Mouse (Mus musculus): ENCODE measurements around the gene Irgm2. TPM values are rescaled to one million over a fixed set of nuclear protein-coding genes. Genes with fewer than 3 reads are reported as not detected.

Irgm2 gene
- polyA plus RNA-seq, 1 experiment, result 18.3 TPM

DNA sequence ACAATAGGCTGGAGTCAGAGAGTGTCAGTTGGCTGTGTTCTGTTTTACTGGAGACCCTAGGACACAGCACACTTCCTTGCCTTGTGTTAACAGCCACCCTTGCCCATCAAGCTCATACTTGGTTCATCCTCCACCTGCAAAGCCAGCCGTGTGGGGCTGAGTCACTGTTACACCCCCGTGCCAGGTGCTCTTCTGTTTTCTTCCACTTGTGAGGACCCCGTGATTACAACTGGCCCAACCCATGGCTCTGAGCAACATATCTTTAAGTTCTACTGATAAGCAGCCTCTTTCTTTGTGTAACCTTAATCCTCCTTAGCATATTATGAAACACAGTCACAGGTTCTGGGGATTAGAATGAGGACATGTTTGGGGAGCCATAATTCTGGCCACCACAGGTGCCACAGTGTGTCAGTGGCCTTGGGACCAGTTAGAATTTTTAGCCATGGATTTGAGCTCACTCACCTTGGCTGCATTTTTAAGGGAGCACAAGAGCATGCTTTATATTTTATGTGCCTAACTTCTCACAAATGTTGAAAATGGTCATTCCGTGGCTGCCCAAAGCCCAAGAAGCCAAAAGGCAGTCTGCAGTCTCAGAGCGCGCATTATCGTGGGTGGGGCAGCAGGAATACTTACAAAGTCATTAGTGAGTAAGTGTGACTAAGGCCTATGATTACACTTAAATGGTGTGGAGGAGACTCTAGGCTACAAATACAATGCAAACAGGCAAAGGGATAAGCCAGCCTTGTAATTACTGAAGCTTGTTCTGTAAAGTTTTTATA lies 50.0 kb downstream of the Irgm2 start:
- no peaks in the 10 kb centered on the region for H3K36me3 ChIP-seq (ENCODE audit: control insufficient read depth, insufficient read depth, low read length)
- H3K4me1 ChIP-seq (ENCODE audit: control insufficient read depth, insufficient read depth, insufficient read length), result no peaks in the 10 kb centered on the region
- no peak for TF ChIP-seq CTCF (IDR thresholded peaks at IDR 0.05; ENCODE audit: extremely low read depth, insufficient read depth, insufficient read length, insufficient replicate concordance)
- no peak for TF ChIP-seq POLR2A (IDR thresholded peaks at IDR 0.05; ENCODE audit: low read depth, low read length)
- 80% methylated on average over 7 of the region's 7 CpGs for WGBS
- H3K27ac ChIP-seq (ENCODE audit: insufficient read depth, low read length), result no peak overlapping the region
- no peaks in the 10 kb centered on the region for H3K27me3 ChIP-seq (ENCODE audit: control insufficient read depth, insufficient read depth, low read length)
- no peak overlapping the region for H3K4me3 ChIP-seq (ENCODE audit: extremely low read depth, insufficient read depth, insufficient read length)
- DNase-seq (ENCODE audit: low read depth in 1 of 2, low spot score in 2 of 2), result no peak

DNA sequence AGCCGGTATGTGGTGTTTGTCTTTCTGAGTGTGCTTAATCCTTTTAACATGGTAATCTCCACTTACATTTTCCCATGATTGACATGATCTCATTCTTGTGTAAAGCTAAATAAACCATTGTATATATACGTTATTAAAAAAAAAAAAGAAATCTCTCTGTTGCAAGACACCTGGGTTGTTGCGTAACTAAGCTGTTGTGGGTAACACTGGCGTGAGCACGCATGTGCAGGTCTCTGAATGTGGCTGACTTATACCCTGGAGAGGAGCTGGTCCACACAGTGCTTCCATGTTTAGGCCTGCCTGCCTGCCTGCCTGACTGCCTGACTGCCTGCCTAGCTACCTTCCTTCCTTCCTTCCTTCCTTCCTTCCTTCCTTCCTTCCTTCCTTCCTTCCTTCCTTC lies 51.1 kb downstream of the Irgm2 start:
- H3K36me3 ChIP-seq (ENCODE audit: control insufficient read depth, insufficient read depth, low read length), result no peaks in the 10 kb centered on the region
- no peak for DNase-seq (ENCODE audit: low read depth in 1 of 2, low spot score in 2 of 2)
- no peak overlapping the region for H3K27ac ChIP-seq (ENCODE audit: insufficient read depth, low read length)
- H3K4me3 ChIP-seq (ENCODE audit: extremely low read depth, insufficient read depth, insufficient read length), result no peak overlapping the region
- H3K4me1 ChIP-seq (ENCODE audit: control insufficient read depth, insufficient read depth, insufficient read length), result no peaks in the 10 kb centered on the region
- TF ChIP-seq POLR2A (IDR thresholded peaks at IDR 0.05; ENCODE audit: low read depth, low read length) (no peak), CTCF (IDR thresholded peaks at IDR 0.05; ENCODE audit: extremely low read depth, insufficient read depth, insufficient read length, insufficient replicate concordance) (no peak)
- WGBS, result 78% methylated on average over 5 of the region's 5 CpGs
- no peaks in the 10 kb centered on the region for H3K27me3 ChIP-seq (ENCODE audit: control insufficient read depth, insufficient read depth, low read length)

DNA sequence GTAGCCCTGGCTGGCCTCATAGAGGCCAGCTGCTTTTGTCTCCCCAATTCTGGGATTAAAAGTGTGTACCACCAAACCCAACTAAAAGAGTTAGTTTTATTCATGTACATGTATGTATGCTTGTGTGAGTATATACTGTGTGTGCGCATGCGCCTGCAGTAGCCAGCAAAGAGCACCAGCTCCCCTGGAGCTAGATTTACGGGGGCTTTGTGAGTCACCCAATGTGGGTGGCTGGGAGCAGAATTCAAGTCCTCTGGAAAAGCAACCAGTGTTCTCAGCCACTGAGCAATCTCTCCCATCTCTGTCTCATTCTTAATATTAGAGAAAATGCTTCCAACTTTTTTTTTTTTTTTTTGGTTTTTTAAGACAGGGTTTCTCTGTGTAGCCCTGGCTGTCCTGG lies 55.0 kb downstream of the Irgm2 start:
- WGBS, result 95% methylated on average over 3 of the region's 3 CpGs
- H3K27me3 ChIP-seq (ENCODE audit: control insufficient read depth, insufficient read depth, low read length), result no peaks in the 10 kb centered on the region
- H3K4me3 ChIP-seq (ENCODE audit: extremely low read depth, insufficient read depth, insufficient read length), result no peak overlapping the region
- TF ChIP-seq POLR2A (IDR thresholded peaks at IDR 0.05; ENCODE audit: low read depth, low read length), result no peak
- TF ChIP-seq CTCF (IDR thresholded peaks at IDR 0.05; ENCODE audit: extremely low read depth, insufficient read depth, insufficient read length, insufficient replicate concordance), result no peak
- DNase-seq (ENCODE audit: low read depth in 1 of 2, low spot score in 2 of 2), result no peak
- H3K27ac ChIP-seq (ENCODE audit: insufficient read depth, low read length), result no peak overlapping the region
- no peaks in the 10 kb centered on the region for H3K36me3 ChIP-seq (ENCODE audit: control insufficient read depth, insufficient read depth, low read length)
- H3K4me1 ChIP-seq (ENCODE audit: control insufficient read depth, insufficient read depth, insufficient read length), result no peaks in the 10 kb centered on the region

DNA sequence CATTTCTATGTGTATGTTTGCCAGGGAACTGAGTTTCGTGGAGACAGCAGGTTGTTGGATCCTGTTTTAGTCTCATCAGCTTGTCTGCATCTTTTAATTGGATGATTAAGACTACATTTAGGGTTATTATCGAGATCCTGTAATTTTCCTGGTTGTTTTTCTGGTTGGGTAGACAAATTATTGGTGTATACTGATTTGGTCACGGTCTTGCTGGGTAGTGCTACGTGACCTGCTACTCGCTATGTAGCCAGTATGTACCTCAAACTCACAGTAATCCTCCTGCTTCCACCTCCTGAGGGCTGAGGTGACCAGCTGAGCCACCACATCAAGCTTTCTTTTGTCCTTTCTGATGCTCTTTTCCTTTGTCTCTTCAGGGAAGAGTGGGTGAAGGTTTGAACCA lies 58.4 kb downstream of the Irgm2 start:
- Histone ChIP-seq H3K36me3 (ENCODE audit: control insufficient read depth, insufficient read depth, low read length) (no peaks in the 10 kb centered on the region), H3K4me3 (ENCODE audit: extremely low read depth, insufficient read depth, insufficient read length) (no peak overlapping the region), H3K4me1 (ENCODE audit: control insufficient read depth, insufficient read depth, insufficient read length) (no peaks in the 10 kb centered on the region), H3K27me3 (ENCODE audit: control insufficient read depth, insufficient read depth, low read length) (no peaks in the 10 kb centered on the region), H3K27ac (ENCODE audit: insufficient read depth, low read length) (no peak overlapping the region)
- DNase-seq (ENCODE audit: low read depth in 1 of 2, low spot score in 2 of 2), result no peak
- no peak for TF ChIP-seq POLR2A (IDR thresholded peaks at IDR 0.05; ENCODE audit: low read depth, low read length)
- TF ChIP-seq CTCF (IDR thresholded peaks at IDR 0.05; ENCODE audit: extremely low read depth, insufficient read depth, insufficient read length, insufficient replicate concordance), result no peak
- WGBS, result 84% methylated on average over 5 of the region's 5 CpGs

DNA sequence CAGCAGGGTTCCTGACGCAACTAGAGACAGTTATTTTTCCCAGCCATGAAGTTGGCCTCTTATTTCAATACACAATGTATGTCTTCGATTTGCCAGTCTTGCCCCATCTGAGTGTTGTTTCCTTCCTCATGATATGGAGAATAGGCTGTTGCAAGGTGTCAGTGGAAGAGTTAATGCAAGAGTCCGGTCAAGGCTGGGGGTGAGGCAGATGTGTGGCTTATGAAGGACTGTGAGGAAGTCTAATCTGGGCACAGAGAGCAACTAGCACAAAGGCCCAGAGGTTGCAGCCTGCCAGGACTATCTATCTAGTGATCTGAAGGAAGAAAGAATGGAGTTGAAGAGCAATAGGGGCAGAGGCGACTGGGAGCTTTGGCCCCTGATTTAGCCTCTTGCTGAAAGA lies 60.7 kb downstream of the Irgm2 start:
- Histone ChIP-seq H3K4me1 (ENCODE audit: control insufficient read depth, insufficient read depth, insufficient read length) (no peaks in the 10 kb centered on the region), H3K36me3 (ENCODE audit: control insufficient read depth, insufficient read depth, low read length) (no peaks in the 10 kb centered on the region), H3K27ac (ENCODE audit: insufficient read depth, low read length) (no peak overlapping the region), H3K4me3 (ENCODE audit: extremely low read depth, insufficient read depth, insufficient read length) (no peak overlapping the region), H3K27me3 (ENCODE audit: control insufficient read depth, insufficient read depth, low read length) (no peaks in the 10 kb centered on the region)
- 79% methylated on average over 4 of the region's 4 CpGs for WGBS
- no peak for TF ChIP-seq CTCF (IDR thresholded peaks at IDR 0.05; ENCODE audit: extremely low read depth, insufficient read depth, insufficient read length, insufficient replicate concordance)
- no peak for TF ChIP-seq POLR2A (IDR thresholded peaks at IDR 0.05; ENCODE audit: low read depth, low read length)
- DNase-seq (ENCODE audit: low read depth in 1 of 2, low spot score in 2 of 2), result no peak

DNA sequence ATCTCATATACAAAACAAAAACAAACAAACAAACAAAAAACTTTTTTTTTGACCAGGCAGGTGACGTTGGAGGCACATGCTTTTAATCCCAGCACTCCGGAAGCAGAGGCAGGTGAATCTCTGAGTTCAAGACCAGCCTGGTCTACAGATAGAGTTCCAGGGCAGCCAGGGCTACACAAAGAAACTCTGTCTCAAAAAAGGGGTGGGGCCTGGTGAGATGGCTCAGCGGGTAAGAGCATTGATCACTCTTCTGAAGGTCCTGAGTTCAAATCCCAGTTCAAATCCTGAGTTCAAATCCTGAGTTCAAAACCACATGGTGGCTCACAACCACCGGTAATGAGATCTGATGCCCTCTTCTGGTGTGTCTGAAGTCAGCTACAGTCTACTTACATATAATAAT lies 62.4 kb downstream of the Irgm2 start:
- WGBS, result 86% methylated on average over 4 of the region's 4 CpGs
- DNase-seq (ENCODE audit: low read depth in 1 of 2, low spot score in 2 of 2), result no peak
- no peaks in the 10 kb centered on the region for H3K27me3 ChIP-seq (ENCODE audit: control insufficient read depth, insufficient read depth, low read length)
- H3K36me3 ChIP-seq (ENCODE audit: control insufficient read depth, insufficient read depth, low read length), result no peaks in the 10 kb centered on the region
- TF ChIP-seq POLR2A (IDR thresholded peaks at IDR 0.05; ENCODE audit: low read depth, low read length), result no peak
- no peak for TF ChIP-seq CTCF (IDR thresholded peaks at IDR 0.05; ENCODE audit: extremely low read depth, insufficient read depth, insufficient read length, insufficient replicate concordance)
- no peak overlapping the region for H3K27ac ChIP-seq (ENCODE audit: insufficient read depth, low read length)
- no peak overlapping the region for H3K4me3 ChIP-seq (ENCODE audit: extremely low read depth, insufficient read depth, insufficient read length)
- H3K4me1 ChIP-seq (ENCODE audit: control insufficient read depth, insufficient read depth, insufficient read length), result no peaks in the 10 kb centered on the region

DNA sequence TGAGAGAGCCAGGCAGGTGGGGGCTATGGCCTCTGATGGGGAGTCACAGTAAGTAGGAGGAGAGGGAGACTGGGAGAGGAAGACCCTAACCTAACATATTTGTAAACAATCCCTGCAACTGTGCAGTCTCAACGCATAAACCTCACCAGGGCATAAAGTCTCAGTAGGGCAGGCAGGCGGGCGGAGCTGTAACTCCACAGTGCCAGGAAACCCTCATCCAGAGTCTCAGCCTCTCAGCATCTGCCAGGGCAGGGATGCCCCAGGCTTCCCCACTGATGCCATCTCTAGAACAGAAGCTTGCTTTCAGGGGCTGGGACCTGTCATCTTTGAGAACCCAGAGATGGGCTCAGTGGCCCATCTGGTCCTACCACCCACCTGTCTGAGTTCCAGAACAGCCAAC lies 62.9 kb downstream of the Irgm2 start:
- 92% methylated on average over 3 of the region's 3 CpGs for WGBS
- TF ChIP-seq POLR2A (IDR thresholded peaks at IDR 0.05; ENCODE audit: low read depth, low read length), result no peak
- TF ChIP-seq CTCF (IDR thresholded peaks at IDR 0.05; ENCODE audit: extremely low read depth, insufficient read depth, insufficient read length, insufficient replicate concordance), result no peak

More for the DNA sequence above, 62.9 kb downstream of the Irgm2 start:
- Histone ChIP-seq H3K36me3 (ENCODE audit: control insufficient read depth, insufficient read depth, low read length) (no peaks in the 10 kb centered on the region), H3K27me3 (ENCODE audit: control insufficient read depth, insufficient read depth, low read length) (no peaks in the 10 kb centered on the region), H3K27ac (ENCODE audit: insufficient read depth, low read length) (no peak overlapping the region), H3K4me3 (ENCODE audit: extremely low read depth, insufficient read depth, insufficient read length) (no peak overlapping the region), H3K4me1 (ENCODE audit: control insufficient read depth, insufficient read depth, insufficient read length) (no peaks in the 10 kb centered on the region)
- no peak for DNase-seq (ENCODE audit: low read depth in 1 of 2, low spot score in 2 of 2)

Measured in spleen, adult 2 months (tissue).